ENCODE assay signal across 8 mouse cellular contexts in genomic region chr1:191817418-191818144, GRCm38 (mm10). TPM values are rescaled to one million over a fixed set of nuclear protein-coding genes. Genes with fewer than 3 reads are reported as not detected.
DNase-seq lines count a peak whose midpoint lies in the region; ATAC-seq and TF ChIP-seq lines count a peak whose summit lies in the region.

No protein-coding gene starts in this region.

- H3K9me3 ChIP-seq in embryonic facial prominence, embryonic 13.5 days, result no peaks in the 10 kb centered on the region
- H3K9me3 ChIP-seq in kidney, embryonic 14.5 days (ENCODE audit: control insufficient read depth, low read length), result no peaks in the 10 kb centered on the region
- no peaks in the 10 kb centered on the region for H3K9me3 ChIP-seq in limb, embryonic 14.5 days (ENCODE audit: control insufficient read depth, low read length)

- H3K9ac ChIP-seq in embryonic facial prominence, embryonic 13.5 days, result peak overlapping the region; percentile 44; the same call in 1 of the 2 replicates
- 0 out of 2 replicates have a peak overlapping the region, but pooled peaks have one; percentile 7 for H3K9ac ChIP-seq in kidney, embryonic 14.5 days (ENCODE audit: low read depth, low read length)
- H3K9ac ChIP-seq in limb, embryonic 14.5 days (ENCODE audit: low read depth, low read length, severe bottlenecking), result no peak overlapping the region

- ATAC-seq in embryonic facial prominence, embryonic 13.5 days (ENCODE audit: insufficient number of reproducible peaks, insufficient read depth, low FRiP score, low TSS enrichment, low read depth), result peak; percentile 30; the same call in 1 of the 2 replicates
- peak; percentile 63 for ATAC-seq in kidney, embryonic 14.5 days (ENCODE audit: low FRiP score, low TSS enrichment)
- ATAC-seq in limb, embryonic 14.5 days (ENCODE audit: low FRiP score, low read depth), result peak; percentile 78

- no peak overlapping the region for H3K4me2 ChIP-seq in embryonic facial prominence, embryonic 13.5 days
- no peak overlapping the region for H3K4me2 ChIP-seq in kidney, embryonic 14.5 days (replicated peaks; ENCODE audit: low read depth, low read length)
- H3K4me2 ChIP-seq in limb, embryonic 14.5 days (replicated peaks; ENCODE audit: low read depth, low read length, severe bottlenecking), result no peak overlapping the region
- H3K4me2 ChIP-seq in myocyte (ENCODE audit: low read depth), result peak overlapping the region; percentile 59

- no peaks in the 10 kb centered on the region for H3K36me3 ChIP-seq in embryonic facial prominence, embryonic 13.5 days
- H3K36me3 ChIP-seq in kidney, embryonic 14.5 days (ENCODE audit: control insufficient read depth, insufficient read depth, low read length), result no peaks in the 10 kb centered on the region
- H3K36me3 ChIP-seq in limb, embryonic 14.5 days (ENCODE audit: control insufficient read depth, insufficient read depth, low read length), result no peaks in the 10 kb centered on the region
- H3K36me3 ChIP-seq in myocyte (ENCODE audit: control insufficient read depth, insufficient read depth), result no peaks in the 10 kb centered on the region

- TF ChIP-seq POLR2A in limb, embryonic 14.5 days (IDR thresholded peaks at IDR 0.05; ENCODE audit: borderline replicate concordance, extremely low read depth, insufficient read depth, insufficient read length), result no peak
- TF ChIP-seq POLR2A in myocyte (IDR thresholded peaks at IDR 0.05; ENCODE audit: insufficient read length, low read depth), result no peak

- 35% methylated on average over 19 of the region's 19 CpGs for WGBS in embryonic facial prominence, embryonic 13.5 days
- WGBS in kidney, embryonic 14.5 days, result 36% methylated on average over 19 of the region's 19 CpGs
- WGBS in limb, embryonic 14.5 days, result 41% methylated on average over 19 of the region's 19 CpGs

- no peak overlapping the region for H3K27ac ChIP-seq in embryonic facial prominence, embryonic 13.5 days
- H3K27ac ChIP-seq in kidney, embryonic 14.5 days (ENCODE audit: low read depth, low read length), result no peak overlapping the region
- no peak overlapping the region for H3K27ac ChIP-seq in limb, embryonic 14.5 days (replicated peaks; ENCODE audit: low read depth, low read length)

- peaks cover 9% of the 10 kb centered on the region for H3K79me2 ChIP-seq in myocyte (ENCODE audit: control insufficient read depth, insufficient read depth)

- no peaks in the 10 kb centered on the region for H3K27me3 ChIP-seq in embryonic facial prominence, embryonic 13.5 days
- no peaks in the 10 kb centered on the region for H3K27me3 ChIP-seq in kidney, embryonic 14.5 days (ENCODE audit: control insufficient read depth, insufficient read depth, low read length)
- H3K27me3 ChIP-seq in limb, embryonic 14.5 days (ENCODE audit: control insufficient read depth, insufficient read depth, low read length), result no peaks in the 10 kb centered on the region
- no peaks in the 10 kb centered on the region for H3K27me3 ChIP-seq in myocyte (ENCODE audit: control insufficient read depth, insufficient read depth, insufficient read length)

- DNase-seq in B cell, adult 2 months, result peak; percentile 92
- DNase-seq in adrenal gland, postnatal 36 days, result peak; percentile 90 to 91
- DNase-seq in heart, adult 9 months (ENCODE audit: low spot score in 2 of 2), result peak; percentile 71 to 82
- DNase-seq in limb, embryonic 14.5 days (ENCODE audit: low spot score), result peak; percentile 91
- DNase-seq in spleen, postnatal 4 days (ENCODE audit: low spot score in 2 of 2), result peak; percentile 83 to 93

- H3ac ChIP-seq in myocyte (ENCODE audit: control insufficient read depth, insufficient read length), result no peak overlapping the region

- peaks cover 16% of the 10 kb centered on the region for H3K4me1 ChIP-seq in embryonic facial prominence, embryonic 13.5 days
- peaks cover 12% of the 10 kb centered on the region; the same call in 1 of the 2 replicates for H3K4me1 ChIP-seq in kidney, embryonic 14.5 days (ENCODE audit: control insufficient read depth, insufficient read depth, low read length)
- H3K4me1 ChIP-seq in limb, embryonic 14.5 days (ENCODE audit: control insufficient read depth, insufficient read depth, low read length), result peaks cover 5% of the 10 kb centered on the region; the same call in 1 of the 2 replicates

- no peak overlapping the region for H3K4me3 ChIP-seq in embryonic facial prominence, embryonic 13.5 days
- no peak overlapping the region for H3K4me3 ChIP-seq in kidney, embryonic 14.5 days (ENCODE audit: low read length)
- H3K4me3 ChIP-seq in limb, embryonic 14.5 days (replicated peaks; ENCODE audit: low read length), result no peak overlapping the region
- H3K4me3 ChIP-seq in myocyte, result no peak overlapping the region

TF ChIP-seq in myocyte, 11 proteins besides CTCF, POLR2A, EP300 and RAD21:
- TF ChIP-seq TCF12 (IDR thresholded peaks at IDR 0.05; ENCODE audit: insufficient read depth, poor library complexity, severe bottlenecking) (no peak), TCF3 (IDR thresholded peaks at IDR 0.05; ENCODE audit: insufficient read length, low read depth) (no peak), SRF (IDR thresholded peaks at IDR 0.05; ENCODE audit: control insufficient read depth, insufficient read length, low read depth) (no peak), USF1 (IDR thresholded peaks at IDR 0.05; ENCODE audit: low read depth) (no peak), MYOG (IDR thresholded peaks at IDR 0.05; ENCODE audit: control insufficient read depth in 1 of 3, insufficient read depth in 1 of 3, insufficient read length in 2 of 3, low read depth in 2 of 3) (no peak), MYOD1 (IDR thresholded peaks at IDR 0.05; ENCODE audit: control insufficient read depth in 1 of 3, insufficient read length in 2 of 3, low read depth in 2 of 3) (no peak), CEBPB (IDR thresholded peaks at IDR 0.05; ENCODE audit: insufficient read depth, poor library complexity, severe bottlenecking) (no peak), REST (IDR thresholded peaks at IDR 0.05; ENCODE audit: insufficient read depth, insufficient read length) (no peak), MAX (IDR thresholded peaks at IDR 0.05; ENCODE audit: low read depth) (no peak)
TF ChIP-seq in myocyte: peak in this region for 0.

RNA-seq across cellular contexts. Expression of gene Nek2, which starts 3.7 kb away (rescaled TPM):
- 1 to 10 TPM; 1.9 to 4.1 TPM for total RNA-seq in adrenal gland, postnatal 36 days (2021)
- polyA plus RNA-seq in embryonic facial prominence, embryonic 13.5 days (2015; fragmentation: Nextera tagmentation; extraction: Ambion mirVana), result 33.6 and 35.0 TPM in 2 replicates
- 26.3 and 45.5 TPM in 2 replicates for polyA plus RNA-seq in kidney, embryonic 14.5 days (2014; fragmentation: Nextera tagmentation; extraction: Ambion mirVana)
- polyA plus RNA-seq in limb, embryonic 14.5 days (2012; rRNA removed), result 11.4 and 12.8 TPM in 2 replicates
- polyA plus RNA-seq in limb, embryonic 14.5 days (2014; fragmentation: Nextera tagmentation; extraction: Ambion mirVana), result 25.8 and 26.2 TPM in 2 replicates
- polyA plus RNA-seq in myocyte (2012; fragmentation: generic; extraction: Trizol), result 21.2 TPM
